Mouse (Mus musculus) leukemia stem cell, adult 10-12 weeks (primary cell): ENCODE measurements around the gene Fsd1. TPM values are rescaled to one million over a fixed set of nuclear protein-coding genes. Genes with fewer than 3 reads are reported as not detected.

ENCODE experiments used
- polyA plus RNA-seq: library from polyadenylated mRNA; stranded (reverse); fragments of >175 nt; gene quantifications from 2 replicates; pipeline ENCODE4 v1.2.3, GENCODE M21; 2012; ENCODE audit warnings: low replicate concordance

Fsd1 gene
- polyA plus RNA-seq, result not detected in 2 replicates

GRCm38 (mm10) chr17:55986030-55986961, at the start of gene Fsd1:
Gene Fsd1 (plus strand): TSS chr17:55986509.

GRCm38 (mm10) chr17:55949400-55949799, 36.9 kb upstream of the Fsd1 start, which contains the start of gene Zfp119b:
Gene Zfp119b (minus strand): TSS chr17:55949500.

GRCm38 (mm10) chr17:55952447-55953027, 33.8 kb upstream of the Fsd1 start, which contains the start of gene Ebi3:
Gene Ebi3 (plus strand): TSS chr17:55952640.

GRCm38 (mm10) chr17:55958918-55959728, 27.2 kb upstream of the Fsd1 start, which contains the start of gene Yju2:
Gene Yju2 (plus strand): TSS chr17:55959099.

GRCm38 (mm10) chr17:55969966-55970891, 16.1 kb upstream of the Fsd1 start, which contains the start of gene Shd:
Gene Shd (plus strand): TSS chr17:55970467.

GRCm38 (mm10) chr17:56005415-56006061, 19.2 kb downstream of the Fsd1 start, which contains the start of the genes Stap2 and Mpnd:
Gene Stap2 (minus strand): TSS chr17:56005584.
Gene Mpnd (plus strand): TSS chr17:56005711.

GRCm38 (mm10) chr17:56036176-56036900, 50.0 kb downstream of the Fsd1 start, which contains the start of gene Sh3gl1:
Gene Sh3gl1 (minus strand): TSS chr17:56036635.

GRCm38 (mm10) chr17:56040030-56040856, 53.9 kb downstream of the Fsd1 start, which contains the start of gene Chaf1a:
Gene Chaf1a (plus strand): TSS chr17:56040439.

Other genes with a start within 250 kb of the Fsd1 start
- gene Adgre4, start 236.5 kb upstream of the Fsd1 start, polyA plus RNA-seq, result 0.25 and 0.88 TPM in 2 replicates
- gene Zfp119a, start 107.6 kb upstream of the Fsd1 start, polyA plus RNA-seq, result 0.08 and 0.11 TPM in 2 replicates
- gene Zfp959, start 94.4 kb upstream of the Fsd1 start, polyA plus RNA-seq, result 1.2 TPM in 1 of 2 replicates, not detected in the other
- gene Zfp119b, start 37.0 kb upstream of the Fsd1 start, polyA plus RNA-seq, result 0.09 TPM in 1 of 2 replicates, not detected in the other
- gene Ebi3, start 33.9 kb upstream of the Fsd1 start, polyA plus RNA-seq, result 14.7 and 15.6 TPM in 2 replicates
- gene Yju2, start 27.4 kb upstream of the Fsd1 start, polyA plus RNA-seq, result 15.2 and 32.7 TPM in 2 replicates
- 0.32 and 1.6 TPM in 2 replicates for gene Shd, start 16.0 kb upstream of the Fsd1 start, polyA plus RNA-seq
- 0.38 and 0.97 TPM in 2 replicates for gene Stap2, start 19.1 kb downstream of the Fsd1 start, polyA plus RNA-seq
- gene Mpnd, start 19.2 kb downstream of the Fsd1 start, polyA plus RNA-seq, result 23.3 and 25.1 TPM in 2 replicates
- 80.1 and 88.3 TPM in 2 replicates for gene Sh3gl1, start 50.1 kb downstream of the Fsd1 start, polyA plus RNA-seq
- gene Chaf1a, start 53.9 kb downstream of the Fsd1 start, polyA plus RNA-seq, result 28.2 and 45.2 TPM in 2 replicates
- gene Ubxn6, start 88.5 kb downstream of the Fsd1 start, polyA plus RNA-seq, result 34.3 and 40.9 TPM in 2 replicates
- 103 and 249 TPM in 2 replicates for gene Hdgfl2, start 93.1 kb downstream of the Fsd1 start, polyA plus RNA-seq
- gene Plin4, start 123.3 kb downstream of the Fsd1 start, polyA plus RNA-seq, result not detected in 2 replicates
- gene Plin5, start 131.1 kb downstream of the Fsd1 start, polyA plus RNA-seq, result 0.19 TPM in 1 of 2 replicates, not detected in the other
- gene Lrg1, start 135.5 kb downstream of the Fsd1 start, polyA plus RNA-seq, result 52.9 and 55.2 TPM in 2 replicates
- gene Sema6b, start 153.8 kb downstream of the Fsd1 start, polyA plus RNA-seq, result 6.4 and 7.7 TPM in 2 replicates
- gene Tnfaip8l1, start 176.0 kb downstream of the Fsd1 start, polyA plus RNA-seq, result 1.6 and 2.5 TPM in 2 replicates
- gene Mydgf, start 197.4 kb downstream of the Fsd1 start, polyA plus RNA-seq, result 15.6 and 36.0 TPM in 2 replicates
- 45.8 and 114 TPM in 2 replicates for gene Dpp9, start 232.4 kb downstream of the Fsd1 start, polyA plus RNA-seq